Mouse (Mus musculus) heart, postnatal 0 days (tissue): ENCODE data around the gene Pakap. TPM values are rescaled to one million over a fixed set of nuclear protein-coding genes. Genes with fewer than 3 reads are reported as not detected.

Experiments
- ATAC-seq: fragments of 200-750 bp; cut with Nextera tagmentation; 2 replicates; pipeline ENCODE4 v1.8.0; 2017; ENCODE audit warnings: low read depth, moderate number of reproducible peaks, moderate library complexity; ENCODE audit not compliant: insufficient read depth
- DNase-seq: peaks from one replicate; pipeline ENCODE4 v3.0.0-alpha.2; 2016; ENCODE audit warnings: low spot score
- H3K27ac ChIP-seq: fragments of 300-500 bp; sonication (generic); 2 replicates; pipeline ENCODE4 v1.5.1; 2014; ENCODE audit warnings: low read depth, mild to moderate bottlenecking
- H3K27me3 ChIP-seq: fragments of 300-500 bp; sonication (generic); 2 replicates; pipeline ENCODE4 v1.6.1; 2014; ENCODE audit warnings: low read length, mixed read lengths; ENCODE audit not compliant: control insufficient read depth, insufficient read depth
- H3K36me3 ChIP-seq: fragments of 300-500 bp; sonication (generic); replicated peaks from 2 replicates; pipeline ENCODE4 v1.6.1; 2014; ENCODE audit warnings: low read length, mixed read lengths; ENCODE audit not compliant: control insufficient read depth, insufficient read depth
- H3K4me1 ChIP-seq: fragments of 300-500 bp; sonication (generic); 2 replicates; pipeline ENCODE4 v1.6.1; 2014; ENCODE audit warnings: antibody characterized with exemption; ENCODE audit not compliant: control insufficient read depth, insufficient read depth
- H3K4me2 ChIP-seq: fragments of 300-500 bp; sonication (generic); 2 replicates; pipeline ENCODE4 v1.6.1; 2014; ENCODE audit warnings: low read depth, mild to moderate bottlenecking, low read length, moderate library complexity
- H3K4me3 ChIP-seq: fragments of 300-500 bp; sonication (generic); 2 replicates; pipeline ENCODE4 v1.5.1; 2014; ENCODE audit warnings: low read depth, low read length
- H3K9ac ChIP-seq: fragments of 300-500 bp; sonication (generic); replicated peaks from 2 replicates; pipeline ENCODE4 v1.6.1; 2014; ENCODE audit warnings: low read depth, low read length, mixed read lengths
- H3K9me3 ChIP-seq: fragments of 300-500 bp; sonication (generic); replicated peaks from 2 replicates; pipeline ENCODE4 v1.6.1; 2016; ENCODE audit warnings: low read length; ENCODE audit not compliant: control insufficient read depth
- CTCF ChIP-seq: IDR thresholded peaks from 2 replicates; pipeline ENCODE4 v1.5.1; 2016; ENCODE audit warnings: antibody characterized with exemption, control low read depth, low read depth
- EP300 ChIP-seq: IDR thresholded peaks from 2 replicates; pipeline ENCODE4 v1.6.1; 2016; ENCODE audit warnings: antibody characterized with exemption, low read depth
- WGBS: fragments of 180-500 bp; shearing (Covaris S2); extraction: QIAGEN DNeasy Blood & Tissue Kit; methylation state at CpG from one replicate; pipeline ENCODE4 v1.1.7; 2014; 5-methylcytosine and 5-hydroxymethylcytosine counted together
- polyA plus RNA-seq: library from polyadenylated mRNA; unstranded; fragments of >200 nt; fragmentation: Nextera tagmentation; extraction: Ambion mirVana; gene quantifications from 2 replicates; pipeline ENCODE4 v1.2.1, GENCODE M21; 2015
- total RNA-seq: library from RNA; depleted of rRNA; stranded (reverse); fragments of >200 nt; gene quantifications from 2 replicates; pipeline ENCODE4 v1.2.3, GENCODE M21; 2014; ENCODE audit warnings: low replicate concordance

Gene Pakap
- total and polyA plus RNA-seq, 2 experiments from 2014 or later, result 21.1 to 43.7 TPM

GRCm38 (mm10) chr4:57533686-57534085 lies 34.3 kb upstream of the Pakap start:
- H3K4me2 ChIP-seq, result no peak overlapping the region
- H3K27me3 ChIP-seq, result no peaks in the 10 kb centered on the region
- H3K4me3 ChIP-seq, result no peak overlapping the region
- TF ChIP-seq EP300 (no peak), CTCF (no peak)
- no peaks in the 10 kb centered on the region for H3K36me3 ChIP-seq
- 0 out of 2 replicates have a peak, but pooled peaks cover 3% of the 10 kb centered on the region for H3K9me3 ChIP-seq
- DNase-seq (no peak), ATAC-seq (no peak)
- no peak overlapping the region for H3K27ac ChIP-seq
- 85% methylated on average over 6 of the region's 6 CpGs for WGBS
- H3K4me1 ChIP-seq, result 0 out of 2 replicates have a peak, but pooled peaks cover 18% of the 10 kb centered on the region
- H3K9ac ChIP-seq, result no peak overlapping the region

GRCm38 (mm10) chr4:57534232-57534631 lies 33.7 kb upstream of the Pakap start:
- H3K36me3 ChIP-seq, result no peaks in the 10 kb centered on the region
- DNase-seq, result peak; percentile 21
- 0 out of 2 replicates have a peak, but pooled peaks have one; percentile 22 for ATAC-seq
- no peaks in the 10 kb centered on the region for H3K27me3 ChIP-seq
- H3K9me3 ChIP-seq, result 0 out of 2 replicates have a peak, but pooled peaks cover 3% of the 10 kb centered on the region
- no peak for TF ChIP-seq CTCF
- no peak for TF ChIP-seq EP300
- no peak overlapping the region for H3K9ac ChIP-seq
- H3K4me1 ChIP-seq, result 0 out of 2 replicates have a peak, but pooled peaks cover 18% of the 10 kb centered on the region
- no peak overlapping the region for H3K4me2 ChIP-seq
- 10% methylated on average over 6 of the region's 6 CpGs for WGBS
- H3K4me3 ChIP-seq, result no peak overlapping the region
- H3K27ac ChIP-seq, result peak overlapping the region; percentile 22

- H3K36me3 ChIP-seq, result no peaks in the 10 kb centered on the region
- H3K27ac ChIP-seq, result no peak overlapping the region
- 0 out of 2 replicates have a peak, but pooled peaks cover 3% of the 10 kb centered on the region for H3K9me3 ChIP-seq
- no peaks in the 10 kb centered on the region for H3K27me3 ChIP-seq
- no peak overlapping the region for H3K4me2 ChIP-seq
- no peak for DNase-seq
- no peak overlapping the region for H3K9ac ChIP-seq
- H3K4me1 ChIP-seq, result 0 out of 2 replicates have a peak, but pooled peaks cover 18% of the 10 kb centered on the region
- ATAC-seq, result no peak
- TF ChIP-seq EP300 (no peak), CTCF (no peak)
- H3K4me3 ChIP-seq, result no peak overlapping the region
- WGBS, result 89% methylated on average over 4 of the region's 4 CpGs
Measured at GRCm38 (mm10) chr4:57535087-57535486, 32.9 kb upstream of the Pakap start.

GRCm38 (mm10) chr4:57538029-57538688 lies 29.8 kb upstream of the Pakap start:
- WGBS, result 6% methylated on average over 4 of the region's 4 CpGs
- H3K4me3 ChIP-seq, result no peak overlapping the region

GRCm38 (mm10) chr4:57543692-57544256 lies 24.2 kb upstream of the Pakap start:
- Histone ChIP-seq H3K4me1 (peaks cover 6% of the 10 kb centered on the region; the same call in 1 of the 2 replicates), H3K27ac (peak overlapping the region; percentile 16; the same call in 1 of the 2 replicates), H3K4me3 (no peak overlapping the region), H3K9ac (no peak overlapping the region), H3K36me3 (no peaks in the 10 kb centered on the region), H3K4me2 (0 out of 2 replicates have a peak overlapping the region, but pooled peaks have one; percentile 19), H3K9me3 (no peaks in the 10 kb centered on the region), H3K27me3 (no peaks in the 10 kb centered on the region)
- WGBS, result 35% methylated on average over 6 of the region's 6 CpGs
- ATAC-seq (no peak), DNase-seq (no peak)
- TF ChIP-seq EP300, result no peak
- TF ChIP-seq CTCF, result no peak

More at GRCm38 (mm10) chr4:57538029-57538688, 29.8 kb upstream of the Pakap start:
- H3K27me3 ChIP-seq, result no peaks in the 10 kb centered on the region
- H3K9me3 ChIP-seq, result 0 out of 2 replicates have a peak, but pooled peaks cover 3% of the 10 kb centered on the region
- DNase-seq (peak; percentile 71), ATAC-seq (peak; percentile 86)
- H3K36me3 ChIP-seq, result no peaks in the 10 kb centered on the region
- H3K9ac ChIP-seq, result no peak overlapping the region
- TF ChIP-seq EP300 (no peak), CTCF (no peak)
- 0 out of 2 replicates have a peak, but pooled peaks cover 18% of the 10 kb centered on the region for H3K4me1 ChIP-seq
- H3K27ac ChIP-seq, result peak overlapping the region; percentile 78
- H3K4me2 ChIP-seq, result no peak overlapping the region
